Mouse (Mus musculus): ENCODE results near the gene Vav2. TPM values are rescaled to one million over a fixed set of nuclear protein-coding genes. Genes with fewer than 3 reads are reported as not detected.

Gene Vav2
- polyA plus RNA-seq, 1 experiment from 2014 or later: 13.1 TPM

DNA sequence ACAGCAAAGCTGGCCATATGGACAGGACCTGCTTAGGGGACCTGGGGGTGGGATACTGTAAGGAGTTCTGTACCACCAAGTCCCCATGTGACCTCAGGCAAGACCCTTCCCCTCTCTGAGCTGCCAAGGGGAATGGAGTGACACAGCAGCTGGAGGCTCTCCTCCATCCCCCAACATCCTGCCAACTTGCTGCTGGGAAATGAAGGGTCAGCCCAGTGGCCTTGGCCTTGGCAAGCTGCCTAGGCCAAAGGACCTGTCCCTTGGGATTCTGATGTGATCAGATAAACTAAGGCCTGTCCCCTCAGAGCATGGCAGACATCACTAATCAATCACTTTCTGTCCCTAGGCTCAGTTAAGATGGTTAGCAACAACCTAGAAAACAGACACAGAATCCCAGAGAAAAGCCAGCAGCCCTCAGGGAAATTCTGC is 98.2 kb downstream of the Vav2 start:
- Histone ChIP-seq H3K9me3 (ENCODE audit: control insufficient read depth, low read length) (no peaks in the 10 kb centered on the region), H3K27me3 (replicated peaks; ENCODE audit: control insufficient read depth, insufficient read depth, low read length) (no peaks in the 10 kb centered on the region), H3K4me1 (replicated peaks; ENCODE audit: control insufficient read depth, insufficient read depth, low read length) (peaks cover 9% of the 10 kb centered on the region), H3K36me3 (ENCODE audit: control insufficient read depth, insufficient read depth) (no peaks in the 10 kb centered on the region), H3K27ac (ENCODE audit: low read length) (no peak overlapping the region), H3K9ac (replicated peaks; ENCODE audit: low read depth, low read length) (no peak overlapping the region), H3K4me2 (ENCODE audit: low read length) (no peak overlapping the region), H3K4me3 (replicated peaks; ENCODE audit: low read length) (no peak overlapping the region)
- ATAC-seq: no peak

GRCm38 (mm10) chr2:27327886-27328285 is 98.9 kb downstream of the Vav2 start:
- Histone ChIP-seq H3K4me3 (replicated peaks; ENCODE audit: low read length) (no peak overlapping the region), H3K9ac (replicated peaks; ENCODE audit: low read depth, low read length) (no peak overlapping the region), H3K36me3 (ENCODE audit: control insufficient read depth, insufficient read depth) (no peaks in the 10 kb centered on the region), H3K4me1 (replicated peaks; ENCODE audit: control insufficient read depth, insufficient read depth, low read length) (peaks cover 9% of the 10 kb centered on the region), H3K4me2 (ENCODE audit: low read length) (no peak overlapping the region), H3K27me3 (replicated peaks; ENCODE audit: control insufficient read depth, insufficient read depth, low read length) (no peaks in the 10 kb centered on the region), H3K27ac (ENCODE audit: low read length) (no peak overlapping the region), H3K9me3 (ENCODE audit: control insufficient read depth, low read length) (no peaks in the 10 kb centered on the region)
- ATAC-seq: no peak
- WGBS: 81% methylated on average over 4 of the region's 4 CpGs

DNA sequence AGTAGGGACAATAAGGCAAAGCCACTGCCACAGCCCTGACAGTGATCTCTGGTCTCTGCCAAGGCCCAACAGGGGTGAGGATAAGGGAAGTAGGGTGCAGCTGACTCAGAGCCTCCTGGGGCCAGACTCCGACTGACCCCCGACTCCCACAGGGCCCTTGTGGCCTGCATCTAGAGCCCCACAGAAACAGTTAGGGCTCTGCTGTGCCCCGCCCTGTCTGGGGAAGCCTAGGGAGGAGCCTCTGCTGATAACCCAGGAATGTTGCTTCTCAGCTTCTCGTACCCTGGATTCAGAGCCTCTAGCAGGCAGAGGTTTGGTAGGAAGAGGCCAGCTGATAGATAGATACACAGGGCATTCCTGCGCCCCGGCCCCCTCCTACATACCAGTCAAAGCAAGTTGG is 99.8 kb downstream of the Vav2 start:
- 90% methylated on average over 6 of the region's 6 CpGs for WGBS
- Histone ChIP-seq H3K4me2 (ENCODE audit: low read length) (no peak overlapping the region), H3K9ac (replicated peaks; ENCODE audit: low read depth, low read length) (no peak overlapping the region), H3K27me3 (replicated peaks; ENCODE audit: control insufficient read depth, insufficient read depth, low read length) (no peaks in the 10 kb centered on the region), H3K27ac (ENCODE audit: low read length) (no peak overlapping the region), H3K36me3 (ENCODE audit: control insufficient read depth, insufficient read depth) (no peaks in the 10 kb centered on the region), H3K4me3 (replicated peaks; ENCODE audit: low read length) (no peak overlapping the region), H3K9me3 (ENCODE audit: control insufficient read depth, low read length) (no peaks in the 10 kb centered on the region), H3K4me1 (replicated peaks; ENCODE audit: control insufficient read depth, insufficient read depth, low read length) (peaks cover 11% of the 10 kb centered on the region)
- ATAC-seq: no peak

GRCm38 (mm10) chr2:27326357-27326756 is 100.5 kb downstream of the Vav2 start:
- Histone ChIP-seq H3K27me3 (replicated peaks; ENCODE audit: control insufficient read depth, insufficient read depth, low read length) (no peaks in the 10 kb centered on the region), H3K9me3 (ENCODE audit: control insufficient read depth, low read length) (no peaks in the 10 kb centered on the region), H3K36me3 (ENCODE audit: control insufficient read depth, insufficient read depth) (no peaks in the 10 kb centered on the region), H3K4me1 (replicated peaks; ENCODE audit: control insufficient read depth, insufficient read depth, low read length) (peaks cover 18% of the 10 kb centered on the region), H3K4me2 (ENCODE audit: low read length) (no peak overlapping the region), H3K4me3 (replicated peaks; ENCODE audit: low read length) (no peak overlapping the region), H3K9ac (replicated peaks; ENCODE audit: low read depth, low read length) (no peak overlapping the region), H3K27ac (ENCODE audit: low read length) (no peak overlapping the region)
- WGBS: 35% methylated on average over 7 of the region's 7 CpGs
- no peak for ATAC-seq

GRCm38 (mm10) chr2:27324690-27325089 is 102.1 kb downstream of the Vav2 start:
- Histone ChIP-seq H3K27me3 (replicated peaks; ENCODE audit: control insufficient read depth, insufficient read depth, low read length) (no peaks in the 10 kb centered on the region), H3K4me2 (ENCODE audit: low read length) (no peak overlapping the region), H3K4me1 (replicated peaks; ENCODE audit: control insufficient read depth, insufficient read depth, low read length) (peaks cover 13% of the 10 kb centered on the region), H3K36me3 (ENCODE audit: control insufficient read depth, insufficient read depth) (no peaks in the 10 kb centered on the region), H3K27ac (ENCODE audit: low read length) (no peak overlapping the region), H3K9me3 (ENCODE audit: control insufficient read depth, low read length) (no peaks in the 10 kb centered on the region), H3K9ac (replicated peaks; ENCODE audit: low read depth, low read length) (no peak overlapping the region), H3K4me3 (replicated peaks; ENCODE audit: low read length) (no peak overlapping the region)
- ATAC-seq: no peak
- WGBS: 21% methylated on average over 2 of the region's 2 CpGs

DNA sequence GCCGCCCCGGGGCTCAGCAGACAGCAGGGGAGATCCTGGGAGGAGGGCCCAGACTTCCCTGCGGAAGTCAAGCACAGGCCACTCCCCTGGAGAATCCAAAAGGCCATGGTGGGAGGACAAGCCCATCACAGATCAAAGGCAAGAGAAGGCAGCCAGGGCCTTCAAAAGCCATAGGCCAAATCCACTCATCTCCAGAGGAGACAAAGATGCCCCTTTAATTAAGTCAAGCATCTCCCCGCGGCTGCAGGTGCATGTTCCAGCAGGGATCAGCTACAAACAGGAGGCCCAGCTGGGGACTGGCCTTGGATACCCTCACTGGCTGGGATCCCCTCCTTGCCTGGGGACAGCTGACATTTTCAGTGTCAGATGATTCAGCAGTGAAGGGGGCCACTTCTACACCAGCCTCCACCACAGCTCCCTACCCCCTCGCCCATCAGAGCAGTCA is 105.4 kb downstream of the Vav2 start:
- 14% methylated on average over 6 of the region's 6 CpGs for WGBS
- H3K9ac ChIP-seq (replicated peaks; ENCODE audit: low read depth, low read length): no peak overlapping the region
- H3K27me3 ChIP-seq (replicated peaks; ENCODE audit: control insufficient read depth, insufficient read depth, low read length): no peaks in the 10 kb centered on the region
- H3K4me3 ChIP-seq (replicated peaks; ENCODE audit: low read length): no peak overlapping the region
- no peak overlapping the region for H3K4me2 ChIP-seq (ENCODE audit: low read length)
- ATAC-seq: no peak
- H3K27ac ChIP-seq (ENCODE audit: low read length): no peak overlapping the region
- peaks cover 13% of the 10 kb centered on the region for H3K4me1 ChIP-seq (replicated peaks; ENCODE audit: control insufficient read depth, insufficient read depth, low read length)
- no peaks in the 10 kb centered on the region for H3K36me3 ChIP-seq (ENCODE audit: control insufficient read depth, insufficient read depth)
- H3K9me3 ChIP-seq (ENCODE audit: control insufficient read depth, low read length): no peaks in the 10 kb centered on the region

DNA sequence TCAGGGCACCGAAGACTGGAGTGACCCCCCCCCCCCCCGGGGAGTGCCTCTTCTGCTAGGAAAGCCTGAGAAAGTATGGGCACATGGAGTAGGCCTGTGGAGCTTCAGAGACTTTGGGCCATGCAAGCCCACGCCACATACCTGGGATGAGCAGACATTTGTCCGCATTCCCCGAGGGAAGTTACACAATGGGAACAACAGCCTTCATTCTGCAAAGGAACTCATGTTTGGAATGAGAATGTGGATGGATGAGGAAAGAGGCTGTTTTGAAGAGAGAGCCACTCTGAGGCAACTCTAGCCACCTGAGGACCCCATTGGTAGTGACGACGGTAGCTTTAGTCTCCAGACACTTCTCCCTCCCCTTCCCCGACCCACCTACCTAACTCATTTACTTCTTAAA is 106.0 kb downstream of the Vav2 start:
- no peak overlapping the region for H3K9ac ChIP-seq (replicated peaks; ENCODE audit: low read depth, low read length)
- peaks cover 13% of the 10 kb centered on the region for H3K4me1 ChIP-seq (replicated peaks; ENCODE audit: control insufficient read depth, insufficient read depth, low read length)
- H3K27me3 ChIP-seq (replicated peaks; ENCODE audit: control insufficient read depth, insufficient read depth, low read length): no peaks in the 10 kb centered on the region
- H3K4me3 ChIP-seq (replicated peaks; ENCODE audit: low read length): no peak overlapping the region
- H3K36me3 ChIP-seq (ENCODE audit: control insufficient read depth, insufficient read depth): no peaks in the 10 kb centered on the region
- no peaks in the 10 kb centered on the region for H3K9me3 ChIP-seq (ENCODE audit: control insufficient read depth, low read length)
- H3K4me2 ChIP-seq (ENCODE audit: low read length): no peak overlapping the region
- ATAC-seq: no peak
- WGBS: 59% methylated on average over 8 of the region's 8 CpGs
- no peak overlapping the region for H3K27ac ChIP-seq (ENCODE audit: low read length)

- Histone ChIP-seq H3K27ac (ENCODE audit: low read length) (no peak overlapping the region), H3K36me3 (ENCODE audit: control insufficient read depth, insufficient read depth) (no peaks in the 10 kb centered on the region), H3K9me3 (ENCODE audit: control insufficient read depth, low read length) (no peaks in the 10 kb centered on the region), H3K4me2 (ENCODE audit: low read length) (no peak overlapping the region), H3K27me3 (replicated peaks; ENCODE audit: control insufficient read depth, insufficient read depth, low read length) (no peaks in the 10 kb centered on the region), H3K4me3 (replicated peaks; ENCODE audit: low read length) (no peak overlapping the region), H3K9ac (replicated peaks; ENCODE audit: low read depth, low read length) (no peak overlapping the region), H3K4me1 (replicated peaks; ENCODE audit: control insufficient read depth, insufficient read depth, low read length) (peaks cover 24% of the 10 kb centered on the region)
- WGBS: 55% methylated on average over 4 of the region's 4 CpGs
- no peak for ATAC-seq
Observed at GRCm38 (mm10) chr2:27318606-27319005, 108.2 kb downstream of the Vav2 start.

GRCm38 (mm10) chr2:27318197-27318596 is 108.6 kb downstream of the Vav2 start:
- 58% methylated on average over 1 of the region's 1 CpGs for WGBS
- Histone ChIP-seq H3K9ac (replicated peaks; ENCODE audit: low read depth, low read length) (no peak overlapping the region), H3K4me2 (ENCODE audit: low read length) (no peak overlapping the region), H3K27me3 (replicated peaks; ENCODE audit: control insufficient read depth, insufficient read depth, low read length) (no peaks in the 10 kb centered on the region), H3K4me3 (replicated peaks; ENCODE audit: low read length) (no peak overlapping the region), H3K27ac (ENCODE audit: low read length) (no peak overlapping the region), H3K4me1 (replicated peaks; ENCODE audit: control insufficient read depth, insufficient read depth, low read length) (peaks cover 24% of the 10 kb centered on the region), H3K9me3 (ENCODE audit: control insufficient read depth, low read length) (no peaks in the 10 kb centered on the region), H3K36me3 (ENCODE audit: control insufficient read depth, insufficient read depth) (no peaks in the 10 kb centered on the region)
- ATAC-seq: no peak

GRCm38 (mm10) chr2:27316167-27316566 is 110.7 kb downstream of the Vav2 start:
- no peaks in the 10 kb centered on the region for H3K36me3 ChIP-seq (ENCODE audit: control insufficient read depth, insufficient read depth)
- H3K9ac ChIP-seq (replicated peaks; ENCODE audit: low read depth, low read length): no peak overlapping the region
- ATAC-seq: no peak
- no peaks in the 10 kb centered on the region for H3K27me3 ChIP-seq (replicated peaks; ENCODE audit: control insufficient read depth, insufficient read depth, low read length)
- H3K4me3 ChIP-seq (replicated peaks; ENCODE audit: low read length): no peak overlapping the region
- no peaks in the 10 kb centered on the region for H3K9me3 ChIP-seq (ENCODE audit: control insufficient read depth, low read length)
- H3K27ac ChIP-seq (ENCODE audit: low read length): no peak overlapping the region
- peaks cover 14% of the 10 kb centered on the region for H3K4me1 ChIP-seq (replicated peaks; ENCODE audit: control insufficient read depth, insufficient read depth, low read length)
- WGBS: 87% methylated on average over 5 of the region's 5 CpGs
- no peak overlapping the region for H3K4me2 ChIP-seq (ENCODE audit: low read length)

Measured in forebrain, embryonic 16.5 days (tissue).